Mouse (Mus musculus) adrenal gland, postnatal 14 days (tissue): ENCODE results near the gene Oprd1. TPM values are rescaled to one million over a fixed set of nuclear protein-coding genes. Genes with fewer than 3 reads are reported as not detected.

Experiments
- total RNA-seq: library from RNA; stranded (reverse); gene quantifications from 2 replicates; pipeline ENCODE4 v1.2.3, GENCODE M21; 2021

Oprd1 gene
- total RNA-seq, 1 experiment from 2014 or later = 1.4 TPM

Other genes with a start within 250 kb of the Oprd1 start
- gene Tmem200b, start 222.7 kb downstream of the Oprd1 start, total RNA-seq = 8.7 TPM in 2 replicates
- 0.19 TPM in 1 of 2 replicates, not detected in the other for gene Gm10300, start 69.8 kb downstream of the Oprd1 start, total RNA-seq
- gene Epb41, start 69.2 kb downstream of the Oprd1 start, total RNA-seq = 112 and 148 TPM in 2 replicates
- 48.8 and 49.5 TPM in 2 replicates for gene Ythdf2, start 67.8 kb upstream of the Oprd1 start, total RNA-seq
- gene Gmeb1, start 117.1 kb upstream of the Oprd1 start, total RNA-seq = 16.2 and 17.3 TPM in 2 replicates
- gene Taf12, start 129.9 kb upstream of the Oprd1 start, total RNA-seq = 27.3 and 31.3 TPM in 2 replicates
- 0.93 and 3.5 TPM in 2 replicates for gene Rab42, start 158.9 kb upstream of the Oprd1 start, total RNA-seq
- 33.2 and 35.3 TPM in 2 replicates for gene Trnau1ap, start 185.1 kb upstream of the Oprd1 start, total RNA-seq
- 20.6 and 24.9 TPM in 2 replicates for gene Rcc1, start 209.1 kb upstream of the Oprd1 start, total RNA-seq